Mouse (Mus musculus) adrenal gland, postnatal 36 days (tissue): ENCODE results near the gene Spint1. TPM values are rescaled to one million over a fixed set of nuclear protein-coding genes. Genes with fewer than 3 reads are reported as not detected.

Experiments
- DNase-seq, 2 experiments: peaks; one replicate each; pipeline ENCODE4 v3.0.0; 2021; ENCODE audit warnings: mixed read lengths in 1 of 2
- total RNA-seq, 2 experiments: library from RNA; stranded (reverse); gene quantifications; 2 replicates each; pipeline ENCODE4 v1.2.3; 2021

Gene Spint1
- total RNA-seq, 2 experiments from 2014 or later, result 3.4 to 3.8 TPM

GRCm38 (mm10) chr2:119242548-119242947 lies 5.4 kb downstream of the Spint1 start:
- DNase-seq, result no peak

- no peak for DNase-seq
Observed at GRCm38 (mm10) chr2:119245246-119245645, 8.1 kb downstream of the Spint1 start.

GRCm38 (mm10) chr2:119247904-119248303 lies 10.7 kb downstream of the Spint1 start:
- DNase-seq, result no peak

GRCm38 (mm10) chr2:119249592-119250061 lies 12.5 kb downstream of the Spint1 start:
- no peak for DNase-seq

GRCm38 (mm10) chr2:119250377-119250776 lies 13.2 kb downstream of the Spint1 start:
- no peak for DNase-seq

GRCm38 (mm10) chr2:119250826-119251478 lies 13.8 kb downstream of the Spint1 start:
- DNase-seq, result peak; percentile 89 to 94

GRCm38 (mm10) chr2:119254976-119255375 lies 17.8 kb downstream of the Spint1 start:
- no peak for DNase-seq

GRCm38 (mm10) chr2:119260518-119260917 lies 23.4 kb downstream of the Spint1 start:
- DNase-seq, result no peak

GRCm38 (mm10) chr2:119261326-119261725 lies 24.2 kb downstream of the Spint1 start:
- DNase-seq, result no peak

- peak; percentile 92 to 95 for DNase-seq
Observed at GRCm38 (mm10) chr2:119262978-119263377, 25.8 kb downstream of the Spint1 start.

GRCm38 (mm10) chr2:119263813-119264212 lies 26.7 kb downstream of the Spint1 start:
- no peak for DNase-seq

GRCm38 (mm10) chr2:119270286-119270642 lies 33.1 kb downstream of the Spint1 start:
- no peak for DNase-seq

- peak; percentile 60 to 77 for DNase-seq
Observed at GRCm38 (mm10) chr2:119270643-119271331, 33.6 kb downstream of the Spint1 start, which contains the start of gene Rhov. Gene Rhov, minus strand, starts transcription at chr2:119271272.

GRCm38 (mm10) chr2:119274126-119274525 lies 37.0 kb downstream of the Spint1 start:
- peak in 1 of 2 experiments; percentile 36 for DNase-seq

GRCm38 (mm10) chr2:119276926-119277325 lies 39.8 kb downstream of the Spint1 start:
- no peak for DNase-seq

GRCm38 (mm10) chr2:119277810-119278209 lies 40.6 kb downstream of the Spint1 start:
- DNase-seq, result no peak

- no peak for DNase-seq
Observed at GRCm38 (mm10) chr2:119281899-119282565, 44.9 kb downstream of the Spint1 start.

GRCm38 (mm10) chr2:119287372-119287771 lies 50.2 kb downstream of the Spint1 start:
- no peak for DNase-seq

- peak; percentile 99 for DNase-seq
Observed at GRCm38 (mm10) chr2:119288270-119288882, 51.2 kb downstream of the Spint1 start, which contains the start of gene Vps18. Gene Vps18, plus strand, starts transcription at chr2:119288740.

- no peak for DNase-seq
Observed at GRCm38 (mm10) chr2:119289014-119289416, 51.9 kb downstream of the Spint1 start.

GRCm38 (mm10) chr2:119292281-119292680 lies 55.1 kb downstream of the Spint1 start:
- no peak for DNase-seq

GRCm38 (mm10) chr2:119292852-119293251 lies 55.7 kb downstream of the Spint1 start:
- DNase-seq, result peak; percentile 47 to 51
